Comparison of ENCODE assay signal across 9 mouse cellular contexts in genomic region chr11:98660517-98660916, GRCm38 (mm10). TPM values are rescaled to one million over a fixed set of nuclear protein-coding genes. Genes with fewer than 3 reads are reported as not detected.
DNase-seq lines count a peak whose midpoint lies in the region; ATAC-seq lines count a peak whose summit lies in the region.
"Had no signal": no experiment of that assay in that cellular context is flagged by ENCODE, and none has a peak within 500 bp of the region (broad histone marks: within the 10 kb centered on the region; RNA-seq: fewer than 3 reads in every experiment).

No protein-coding gene starts in this region.

- H3K27me3 ChIP-seq in forebrain, embryonic 14.5 days (replicated peaks; ENCODE audit: control insufficient read depth, insufficient read depth, low read length) = no peaks in the 10 kb centered on the region
- H3K27me3 ChIP-seq in intestine, embryonic 16.5 days (replicated peaks; ENCODE audit: control insufficient read depth, insufficient read depth, low read length) = no peaks in the 10 kb centered on the region
- peaks cover 13% of the 10 kb centered on the region for H3K27me3 ChIP-seq in limb, embryonic 13.5 days
- H3K27me3 ChIP-seq in neural tube, embryonic 11.5 days (ENCODE audit: control insufficient read depth, insufficient read depth, low read length) = no peaks in the 10 kb centered on the region

- WGBS in forebrain, embryonic 14.5 days = 11% methylated on average over 6 of the region's 6 CpGs
- WGBS in intestine, embryonic 16.5 days = 7% methylated on average over 6 of the region's 6 CpGs
- WGBS in limb, embryonic 13.5 days = 10% methylated on average over 6 of the region's 6 CpGs
- 11% methylated on average over 6 of the region's 6 CpGs for WGBS in neural tube, embryonic 11.5 days

- no peak overlapping the region for H3K27ac ChIP-seq in forebrain, embryonic 14.5 days (ENCODE audit: low read depth, low read length)
- no peak overlapping the region for H3K27ac ChIP-seq in intestine, embryonic 16.5 days (ENCODE audit: low read length)
- no peak overlapping the region for H3K27ac ChIP-seq in limb, embryonic 13.5 days
- H3K27ac ChIP-seq in neural tube, embryonic 11.5 days (ENCODE audit: low read depth, low read length) = no peak overlapping the region
- H3K27ac ChIP-seq: embryonic facial prominence, embryonic 12.5 days had no signal

- intact Hi-C loops in heart, postnatal 25 days (cut with DNase I) = no loop called here

- 0 out of 2 replicates have a peak overlapping the region, but pooled peaks have one; percentile 17 for H3K9ac ChIP-seq in forebrain, embryonic 14.5 days (ENCODE audit: low read length)
- H3K9ac ChIP-seq in intestine, embryonic 16.5 days (ENCODE audit: low read depth, low read length) = no peak overlapping the region
- H3K9ac ChIP-seq in limb, embryonic 13.5 days = no peak overlapping the region
- H3K9ac ChIP-seq in neural tube, embryonic 11.5 days (ENCODE audit: low read length) = no peak overlapping the region
- H3K9ac ChIP-seq: embryonic facial prominence, embryonic 12.5 days had no signal

- no peaks in the 10 kb centered on the region for H3K9me3 ChIP-seq in forebrain, embryonic 14.5 days (replicated peaks; ENCODE audit: control insufficient read depth, low read length)
- H3K9me3 ChIP-seq in intestine, embryonic 16.5 days (ENCODE audit: control insufficient read depth, low read length) = no peaks in the 10 kb centered on the region
- no peaks in the 10 kb centered on the region for H3K9me3 ChIP-seq in limb, embryonic 13.5 days
- no peaks in the 10 kb centered on the region for H3K9me3 ChIP-seq in neural tube, embryonic 11.5 days (ENCODE audit: control insufficient read depth, low read length)
- H3K9me3 ChIP-seq: embryonic facial prominence, embryonic 12.5 days had no signal

- 0 out of 2 replicates have a peak overlapping the region, but pooled peaks have one; percentile 16 for H3K4me2 ChIP-seq in forebrain, embryonic 14.5 days (ENCODE audit: low read length)
- no peak overlapping the region for H3K4me2 ChIP-seq in intestine, embryonic 16.5 days (ENCODE audit: low read depth, low read length)
- peak overlapping the region; percentile 23 for H3K4me2 ChIP-seq in limb, embryonic 13.5 days (replicated peaks)
- H3K4me2 ChIP-seq in neural tube, embryonic 11.5 days (ENCODE audit: low read depth) = no peak overlapping the region
- H3K4me2 ChIP-seq: embryonic facial prominence, embryonic 12.5 days had no signal

- DNase-seq in heart, adult 8-10 months (ENCODE audit: low spot score) = peak; percentile 61
- DNase-seq in heart, postnatal 25 days (ENCODE audit: low spot score) = no peak
- DNase-seq in T-cell, adult 2 months (ENCODE audit: low spot score) = peak; percentile 64
- peak; percentile 85 for DNase-seq in forebrain, embryonic 14.5 days (ENCODE audit: low spot score)
- peak; percentile 49 for DNase-seq in neural tube, embryonic 11.5 days (ENCODE audit: low spot score)
- DNase-seq in urinary bladder, postnatal 25 days (ENCODE audit: low spot score) = no peak

- ATAC-seq in forebrain, embryonic 14.5 days = peak; percentile 29; the same call in 1 of the 2 replicates
- peak; percentile 46; the same call in 1 of the 2 replicates for ATAC-seq in intestine, embryonic 16.5 days
- 0 out of 2 replicates have a peak, but pooled peaks have one; percentile 15 for ATAC-seq in limb, embryonic 13.5 days (ENCODE audit: low FRiP score, low read depth)
- no peak for ATAC-seq in neural tube, embryonic 11.5 days (ENCODE audit: insufficient read depth, low FRiP score, low TSS enrichment)

- no peaks in the 10 kb centered on the region for H3K4me1 ChIP-seq in forebrain, embryonic 14.5 days (ENCODE audit: control insufficient read depth, insufficient read depth, low read length)
- H3K4me1 ChIP-seq in intestine, embryonic 16.5 days (ENCODE audit: control insufficient read depth, insufficient read depth, low read length) = no peaks in the 10 kb centered on the region
- H3K4me1 ChIP-seq in limb, embryonic 13.5 days = no peaks in the 10 kb centered on the region
- H3K4me1 ChIP-seq in neural tube, embryonic 11.5 days (ENCODE audit: control insufficient read depth, insufficient read depth, low read length) = no peaks in the 10 kb centered on the region
- H3K4me1 ChIP-seq: embryonic facial prominence, embryonic 12.5 days had no signal

- no peak overlapping the region for H3K4me3 ChIP-seq in forebrain, embryonic 14.5 days (ENCODE audit: low read depth, low read length)
- no peak overlapping the region for H3K4me3 ChIP-seq in intestine, embryonic 16.5 days (ENCODE audit: low read length)
- H3K4me3 ChIP-seq in limb, embryonic 13.5 days = no peak overlapping the region
- no peak overlapping the region for H3K4me3 ChIP-seq in neural tube, embryonic 11.5 days (ENCODE audit: low read depth, low read length)
- H3K4me3 ChIP-seq: embryonic facial prominence, embryonic 12.5 days had no signal

- no peaks in the 10 kb centered on the region for H3K36me3 ChIP-seq in forebrain, embryonic 14.5 days (ENCODE audit: control insufficient read depth, insufficient read depth, low read length)
- H3K36me3 ChIP-seq in intestine, embryonic 16.5 days (ENCODE audit: control insufficient read depth, insufficient read depth, low read length) = no peaks in the 10 kb centered on the region
- no peaks in the 10 kb centered on the region for H3K36me3 ChIP-seq in limb, embryonic 13.5 days
- no peaks in the 10 kb centered on the region for H3K36me3 ChIP-seq in neural tube, embryonic 11.5 days (ENCODE audit: control insufficient read depth, insufficient read depth, low read length)
- H3K36me3 ChIP-seq: embryonic facial prominence, embryonic 12.5 days had no signal

RNA-seq across cellular contexts. Expression of gene Gsdma, which starts 3.6 kb away (rescaled TPM):
- total RNA-seq in heart, adult 8-10 months (2022) = under 1 TPM in 2 of 4 experiments, not detected in 2; 0.14 to 0.16 TPM
- total RNA-seq in heart, postnatal 25 days (2021) = not detected
- polyA plus RNA-seq in forebrain, embryonic 14.5 days (2014; fragmentation: Nextera tagmentation; extraction: Ambion mirVana) = not detected in 2 replicates
- 0.06 TPM in 1 of 2 replicates, not detected in the other for polyA plus RNA-seq in intestine, embryonic 16.5 days (2015; fragmentation: Nextera tagmentation; extraction: Ambion mirVana)
- 0.10 and 0.13 TPM in 2 replicates for polyA plus RNA-seq in limb, embryonic 13.5 days (2015; fragmentation: Nextera tagmentation; extraction: Ambion mirVana)
- polyA plus RNA-seq in neural tube, embryonic 11.5 days (2014; fragmentation: Nextera tagmentation; extraction: Ambion mirVana) = not detected in 2 replicates

RNA-seq across cellular contexts. Expression of gene Gsdma2, which starts 14.0 kb away (rescaled TPM):
- total RNA-seq in heart, adult 8-10 months (2022) = under 1 TPM in 1 of 4 experiments, not detected in 3; 0.25 TPM
- total RNA-seq in heart, postnatal 25 days (2021) = under 1 TPM in 1 of 2 experiments, not detected in 1; 0.31 TPM
- polyA plus RNA-seq in forebrain, embryonic 14.5 days (2014; fragmentation: Nextera tagmentation; extraction: Ambion mirVana) = not detected in 2 replicates
- 0.58 and 0.93 TPM in 2 replicates for polyA plus RNA-seq in intestine, embryonic 16.5 days (2015; fragmentation: Nextera tagmentation; extraction: Ambion mirVana)
- not detected in 2 replicates for polyA plus RNA-seq in limb, embryonic 13.5 days (2015; fragmentation: Nextera tagmentation; extraction: Ambion mirVana)
- 0.17 TPM in 1 of 2 replicates, not detected in the other for polyA plus RNA-seq in neural tube, embryonic 11.5 days (2014; fragmentation: Nextera tagmentation; extraction: Ambion mirVana)
- polyA plus RNA-seq: embryonic facial prominence, embryonic 12.5 days had no signal

RNA-seq across cellular contexts. Expression of gene Psmd3, which starts 21.8 kb away (rescaled TPM):
- 100 to 1,000 TPM in 1 of 4 experiments, 10 to 100 TPM in 3; 95.0 to 106 (median 99.1) TPM for total RNA-seq in heart, adult 8-10 months (2022)
- 100 to 1,000 TPM in 1 of 2 experiments, 10 to 100 TPM in 1; 98.7 to 104 TPM for total RNA-seq in heart, postnatal 25 days (2021)
- polyA plus RNA-seq in forebrain, embryonic 14.5 days (2014; fragmentation: Nextera tagmentation; extraction: Ambion mirVana) = 121 and 144 TPM in 2 replicates
- polyA plus RNA-seq in intestine, embryonic 16.5 days (2015; fragmentation: Nextera tagmentation; extraction: Ambion mirVana) = 169 and 181 TPM in 2 replicates
- 210 and 212 TPM in 2 replicates for polyA plus RNA-seq in limb, embryonic 13.5 days (2015; fragmentation: Nextera tagmentation; extraction: Ambion mirVana)
- 172 TPM in 2 replicates for polyA plus RNA-seq in neural tube, embryonic 11.5 days (2014; fragmentation: Nextera tagmentation; extraction: Ambion mirVana)

RNA-seq across cellular contexts. Expression of gene Gsdma3, which starts 34.4 kb away (rescaled TPM):
- total RNA-seq in heart, adult 8-10 months (2022) = 1 to 10 TPM; 1.6 to 3.4 (median 2.8) TPM
- 1 to 10 TPM; 2.7 to 3.3 TPM for total RNA-seq in heart, postnatal 25 days (2021)
- polyA plus RNA-seq in forebrain, embryonic 14.5 days (2014; fragmentation: Nextera tagmentation; extraction: Ambion mirVana) = not detected in 2 replicates
- polyA plus RNA-seq in intestine, embryonic 16.5 days (2015; fragmentation: Nextera tagmentation; extraction: Ambion mirVana) = not detected in 2 replicates
- polyA plus RNA-seq in limb, embryonic 13.5 days (2015; fragmentation: Nextera tagmentation; extraction: Ambion mirVana) = not detected in 2 replicates
- polyA plus RNA-seq in neural tube, embryonic 11.5 days (2014; fragmentation: Nextera tagmentation; extraction: Ambion mirVana) = not detected in 2 replicates
- polyA plus RNA-seq: embryonic facial prominence, embryonic 12.5 days had no signal

RNA-seq across cellular contexts. Expression of gene Gm12355, which starts 35.1 kb away (rescaled TPM):
- total RNA-seq in heart, adult 8-10 months (2022) = 10 to 100 TPM in 1 of 4 experiments, 1 to 10 TPM in 3; 4.8 to 12.3 (median 7.9) TPM
- total RNA-seq in heart, postnatal 25 days (2021) = 1 to 10 TPM; 7.2 to 7.7 TPM
- polyA plus RNA-seq in forebrain, embryonic 14.5 days (2014; fragmentation: Nextera tagmentation; extraction: Ambion mirVana) = 0.88 and 1.3 TPM in 2 replicates
- polyA plus RNA-seq in intestine, embryonic 16.5 days (2015; fragmentation: Nextera tagmentation; extraction: Ambion mirVana) = 0.33 and 0.57 TPM in 2 replicates
- 1.2 and 1.4 TPM in 2 replicates for polyA plus RNA-seq in limb, embryonic 13.5 days (2015; fragmentation: Nextera tagmentation; extraction: Ambion mirVana)
- 0.64 and 1.5 TPM in 2 replicates for polyA plus RNA-seq in neural tube, embryonic 11.5 days (2014; fragmentation: Nextera tagmentation; extraction: Ambion mirVana)

Comparison
In these comparisons a context has a peak if more than half of its experiments do, and no peak if none do; other contexts are left out.
1. DNase-seq: peak in heart, adult 8-10 months (single experiment), T-cell, adult 2 months (single experiment), forebrain, embryonic 14.5 days (single experiment) and neural tube, embryonic 11.5 days (single experiment); none in heart, postnatal 25 days (single experiment) and urinary bladder, postnatal 25 days (single experiment).
2. H3K4me2 ChIP-seq: peak in forebrain, embryonic 14.5 days (single experiment) and limb, embryonic 13.5 days (single experiment); none in intestine, embryonic 16.5 days (single experiment) and neural tube, embryonic 11.5 days (single experiment).